Mouse (Mus musculus) kidney, embryonic 14.5 days (tissue): Measurements from ENCODE around the gene Arhgap23. TPM values are rescaled to one million over a fixed set of nuclear protein-coding genes. Genes with fewer than 3 reads are reported as not detected.

ENCODE experiments used
- ATAC-seq: fragments of 200-750 bp; cut with Nextera tagmentation; 2 replicates; pipeline ENCODE4 v1.8.0; 2017; ENCODE audit warnings: moderate number of reproducible peaks, mild to moderate bottlenecking, moderate TSS enrichment, moderate library complexity; ENCODE audit not compliant: low FRiP score, low TSS enrichment
- H3K27ac ChIP-seq: fragments of 300-500 bp; sonication (generic); 2 replicates; pipeline ENCODE4 v1.5.1; 2014; ENCODE audit warnings: low read depth, mild to moderate bottlenecking, low read length, moderate library complexity, mixed read lengths
- H3K27me3 ChIP-seq: fragments of 300-500 bp; sonication (generic); 2 replicates; pipeline ENCODE4 v1.6.1; 2014; ENCODE audit warnings: mild to moderate bottlenecking, low read length; ENCODE audit not compliant: control insufficient read depth, insufficient read depth
- H3K36me3 ChIP-seq: fragments of 300-500 bp; sonication (generic); 2 replicates; pipeline ENCODE4 v1.6.1; 2014; ENCODE audit warnings: low read length, mixed read lengths; ENCODE audit not compliant: control insufficient read depth, insufficient read depth
- H3K4me1 ChIP-seq: fragments of 300-500 bp; sonication (generic); 2 replicates; pipeline ENCODE4 v1.6.1; 2014; ENCODE audit warnings: low read length, mixed read lengths; ENCODE audit not compliant: control insufficient read depth, insufficient read depth
- H3K4me2 ChIP-seq: fragments of 300-500 bp; sonication (generic); replicated peaks from 2 replicates; pipeline ENCODE4 v1.6.1; 2014; ENCODE audit warnings: low read depth, mild to moderate bottlenecking, low read length
- H3K4me3 ChIP-seq: fragments of 300-500 bp; sonication (generic); 2 replicates; pipeline ENCODE4 v1.5.1; 2014; ENCODE audit warnings: mild to moderate bottlenecking, low read length
- H3K9ac ChIP-seq: fragments of 300-500 bp; sonication (generic); 2 replicates; pipeline ENCODE4 v1.6.1; 2014; ENCODE audit warnings: low read depth, mild to moderate bottlenecking, low read length, moderate library complexity
- H3K9me3 ChIP-seq: fragments of 300-500 bp; sonication (generic); 2 replicates; pipeline ENCODE4 v1.6.1; 2016; ENCODE audit warnings: low read length; ENCODE audit not compliant: control insufficient read depth
- WGBS: fragments of 180-500 bp; shearing (Covaris S2); extraction: QIAGEN DNeasy Blood & Tissue Kit; methylation state at CpG from one replicate; pipeline ENCODE4 v1.1.7; 2014; 5-methylcytosine and 5-hydroxymethylcytosine counted together
- polyA plus RNA-seq: library from polyadenylated mRNA; unstranded; fragments of >200 nt; fragmentation: Nextera tagmentation; extraction: Ambion mirVana; gene quantifications from 2 replicates; pipeline ENCODE4 v1.2.1, GENCODE M21; 2014

Gene Arhgap23
- polyA plus RNA-seq, 1 experiment from 2014 or later, result 5.2 TPM

DNA sequence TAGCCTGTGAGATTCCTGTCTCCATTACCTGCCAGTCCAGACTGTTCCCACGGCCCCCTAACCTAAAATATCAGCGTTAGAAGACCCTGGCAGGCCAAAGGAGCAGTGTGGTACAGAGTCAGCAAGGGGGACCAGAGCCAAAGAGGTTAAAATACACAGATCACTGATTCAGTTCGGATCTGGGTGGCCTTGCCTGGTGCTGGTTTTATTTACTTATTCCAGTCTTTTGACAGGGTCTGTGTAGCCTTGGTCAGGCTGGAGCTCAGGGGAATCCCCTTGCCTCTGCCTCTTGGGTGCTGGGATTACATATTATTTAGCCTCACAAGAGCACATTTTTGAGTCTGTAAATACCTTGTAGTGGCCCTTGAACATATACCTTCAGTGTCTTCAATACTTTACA, 9.5 kb downstream of the Arhgap23 start:
- 66% methylated on average over 3 of the region's 3 CpGs for WGBS
- Histone ChIP-seq H3K4me3 (no peak overlapping the region), H3K36me3 (no peaks in the 10 kb centered on the region), H3K27me3 (no peaks in the 10 kb centered on the region), H3K9me3 (no peaks in the 10 kb centered on the region), H3K27ac (no peak overlapping the region), H3K4me2 (no peak overlapping the region), H3K9ac (no peak overlapping the region), H3K4me1 (peaks cover 19% of the 10 kb centered on the region)
- no peak for ATAC-seq

DNA sequence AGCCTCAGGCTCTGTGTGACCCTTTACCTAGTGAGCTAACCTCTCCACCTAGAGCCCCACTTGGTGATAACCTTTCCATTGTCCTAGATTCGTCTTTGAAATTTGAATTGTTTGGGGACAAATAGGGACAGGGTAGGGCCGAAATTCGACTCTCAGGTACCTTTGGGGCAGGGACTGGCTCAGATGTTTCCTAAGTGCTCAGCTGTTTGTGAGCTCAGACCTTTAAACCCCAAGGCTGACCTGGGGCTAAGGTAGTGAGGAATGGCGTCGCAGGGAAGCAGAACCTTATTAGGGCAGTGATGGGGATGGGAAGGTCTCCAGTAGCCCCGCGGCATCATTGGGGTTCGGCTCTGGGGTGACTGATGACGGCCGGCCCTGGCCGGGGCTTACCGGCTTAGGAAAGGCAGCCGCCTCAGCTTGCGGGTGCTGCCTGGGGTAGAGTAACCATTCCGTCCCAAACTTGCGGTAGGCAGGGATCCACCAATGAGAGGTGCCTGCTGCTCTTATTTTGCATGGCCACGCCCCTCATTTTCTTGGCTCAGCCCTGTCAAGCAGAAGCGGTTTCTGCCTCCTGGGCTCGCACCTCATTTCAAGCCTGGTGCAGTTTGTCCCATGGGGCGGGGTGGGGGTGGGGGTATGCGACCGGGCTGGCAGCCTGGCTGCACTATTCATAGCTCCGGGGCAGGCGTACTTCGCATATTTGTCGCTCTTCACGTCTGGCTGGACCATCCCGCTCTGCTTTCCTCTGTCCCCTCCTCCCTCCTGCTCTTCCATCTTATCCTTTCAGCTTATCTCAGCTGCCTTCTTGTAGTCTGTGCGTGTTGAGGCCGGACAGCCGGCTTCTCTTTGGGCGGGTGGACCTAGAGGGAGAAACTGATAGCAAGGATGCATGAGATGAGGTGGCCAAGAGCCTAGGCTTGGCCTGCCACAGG, 12.7 kb downstream of the Arhgap23 start:
- H3K9me3 ChIP-seq, result no peaks in the 10 kb centered on the region
- peaks cover 19% of the 10 kb centered on the region for H3K4me1 ChIP-seq
- peak overlapping the region; percentile 24 for H3K4me3 ChIP-seq
- H3K27ac ChIP-seq, result no peak overlapping the region
- H3K9ac ChIP-seq, result peak overlapping the region; percentile 25
- WGBS, result 2% methylated on average over 32 of the region's 32 CpGs
- peak overlapping the region; percentile 44 for H3K4me2 ChIP-seq
- no peaks in the 10 kb centered on the region; the same call in 1 of the 2 replicates for H3K36me3 ChIP-seq
- no peaks in the 10 kb centered on the region for H3K27me3 ChIP-seq
- peak; percentile 80 for ATAC-seq

DNA sequence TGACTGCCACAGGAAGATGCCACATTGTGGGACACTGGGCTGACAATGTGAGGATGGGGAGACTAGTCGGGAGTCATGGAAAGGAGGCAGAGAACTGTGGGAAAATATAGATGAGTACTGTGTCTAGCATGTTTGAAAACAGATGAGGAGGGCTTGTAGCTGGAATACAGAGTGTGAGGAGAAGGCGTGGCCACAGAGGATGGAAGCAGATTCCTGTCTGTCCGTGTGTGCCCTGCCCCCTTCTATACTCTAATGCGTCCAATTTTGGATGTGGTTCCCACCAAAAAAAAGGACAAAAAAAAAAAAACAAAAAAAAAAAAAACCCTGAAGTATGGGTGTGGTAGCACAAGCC, 13.4 kb downstream of the Arhgap23 start:
- Histone ChIP-seq H3K27ac (no peak overlapping the region), H3K9ac (peak overlapping the region; percentile 25), H3K27me3 (no peaks in the 10 kb centered on the region), H3K4me1 (peaks cover 19% of the 10 kb centered on the region), H3K36me3 (no peaks in the 10 kb centered on the region; the same call in 1 of the 2 replicates), H3K9me3 (no peaks in the 10 kb centered on the region), H3K4me3 (peak overlapping the region; percentile 24), H3K4me2 (peak overlapping the region; percentile 44)
- 54% methylated on average over 4 of the region's 4 CpGs for WGBS
- ATAC-seq, result no peak

DNA sequence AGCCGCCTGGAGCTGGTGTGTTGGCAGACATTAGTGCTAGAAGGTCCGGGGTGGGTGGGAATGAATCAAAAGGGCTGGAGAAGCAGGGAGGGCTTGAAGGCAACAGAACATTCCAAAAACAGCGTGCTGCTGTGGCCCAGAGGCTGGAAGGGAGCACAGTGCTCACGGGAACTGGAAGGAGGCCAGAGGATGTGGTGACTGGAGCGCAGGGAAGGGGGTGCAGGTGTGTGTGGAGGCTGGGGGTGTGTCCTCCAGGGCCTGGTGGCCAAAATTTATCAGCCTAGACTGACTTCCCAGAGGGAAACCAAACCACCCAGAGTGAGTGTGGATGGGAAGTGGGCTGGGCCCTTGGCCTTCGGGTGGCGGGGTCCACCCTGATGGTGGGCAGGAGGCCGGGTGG, 14.3 kb downstream of the Arhgap23 start:
- H3K27me3 ChIP-seq, result no peaks in the 10 kb centered on the region
- no peaks in the 10 kb centered on the region for H3K9me3 ChIP-seq
- H3K4me1 ChIP-seq, result peaks cover 15% of the 10 kb centered on the region
- no peak overlapping the region for H3K4me2 ChIP-seq
- H3K36me3 ChIP-seq, result no peaks in the 10 kb centered on the region; the same call in 1 of the 2 replicates
- H3K27ac ChIP-seq, result no peak overlapping the region
- no peak for ATAC-seq
- WGBS, result 78% methylated on average over 8 of the region's 8 CpGs
- H3K4me3 ChIP-seq, result no peak overlapping the region
- no peak overlapping the region for H3K9ac ChIP-seq

DNA sequence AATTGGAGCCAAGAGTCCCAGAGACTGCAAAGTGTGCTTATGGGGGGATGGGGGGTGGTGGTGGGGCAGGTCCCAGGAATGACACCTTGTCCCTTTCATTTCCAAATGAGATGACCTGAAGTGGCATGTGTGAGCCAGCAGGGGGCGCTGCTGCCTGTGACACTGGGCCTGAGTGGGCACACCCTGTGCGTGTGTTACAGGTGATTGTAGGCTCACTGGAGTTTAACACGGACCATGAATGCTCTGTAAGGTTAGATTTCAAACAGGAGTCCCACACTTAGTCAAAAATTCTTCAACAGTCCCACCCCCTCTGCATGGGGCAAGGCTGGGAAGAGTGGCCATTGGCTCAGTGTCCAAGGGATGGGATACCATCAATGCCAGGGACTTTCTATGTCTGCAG, 16.7 kb downstream of the Arhgap23 start:
- Histone ChIP-seq H3K36me3 (no peaks in the 10 kb centered on the region; the same call in 1 of the 2 replicates), H3K4me3 (no peak overlapping the region), H3K27me3 (no peaks in the 10 kb centered on the region), H3K9ac (no peak overlapping the region), H3K27ac (no peak overlapping the region), H3K4me1 (peaks cover 38% of the 10 kb centered on the region), H3K4me2 (no peak overlapping the region), H3K9me3 (no peaks in the 10 kb centered on the region)
- ATAC-seq, result no peak
- WGBS, result 11% methylated on average over 3 of the region's 3 CpGs

DNA sequence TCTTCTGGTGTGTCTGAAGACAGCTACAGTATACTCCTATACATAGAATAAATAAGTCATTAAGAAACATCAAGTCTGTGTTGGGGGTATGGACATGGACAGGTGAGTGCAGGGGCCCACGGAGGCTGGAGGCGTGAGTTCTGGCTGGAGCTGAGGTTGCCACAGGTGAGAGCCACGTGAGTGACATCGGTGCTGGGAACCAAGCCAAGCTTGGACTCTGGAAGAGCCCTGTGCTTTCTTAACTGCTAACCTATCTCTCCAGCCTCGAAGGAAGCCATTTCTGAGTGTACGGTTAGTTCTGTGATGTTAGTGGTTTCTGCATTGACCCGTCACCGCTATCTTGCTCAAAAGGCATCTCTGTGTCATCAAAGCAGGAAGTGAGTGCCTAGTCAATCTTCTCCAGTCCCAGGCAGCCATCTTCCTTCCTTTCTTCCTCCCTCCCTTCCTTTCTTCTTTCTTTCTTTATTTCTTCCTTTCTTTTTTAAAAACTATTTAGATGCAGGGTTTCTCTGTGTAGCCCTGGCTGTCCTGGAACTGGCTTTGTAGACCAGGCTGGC, 17.7 kb downstream of the Arhgap23 start:
- H3K36me3 ChIP-seq, result no peaks in the 10 kb centered on the region; the same call in 1 of the 2 replicates
- H3K9me3 ChIP-seq, result no peaks in the 10 kb centered on the region
- H3K27me3 ChIP-seq, result no peaks in the 10 kb centered on the region
- peaks cover 41% of the 10 kb centered on the region for H3K4me1 ChIP-seq
- H3K27ac ChIP-seq, result no peak overlapping the region
- 84% methylated on average over 8 of the region's 8 CpGs for WGBS
- no peak overlapping the region for H3K9ac ChIP-seq
- no peak overlapping the region for H3K4me3 ChIP-seq
- H3K4me2 ChIP-seq, result no peak overlapping the region
- ATAC-seq, result no peak

DNA sequence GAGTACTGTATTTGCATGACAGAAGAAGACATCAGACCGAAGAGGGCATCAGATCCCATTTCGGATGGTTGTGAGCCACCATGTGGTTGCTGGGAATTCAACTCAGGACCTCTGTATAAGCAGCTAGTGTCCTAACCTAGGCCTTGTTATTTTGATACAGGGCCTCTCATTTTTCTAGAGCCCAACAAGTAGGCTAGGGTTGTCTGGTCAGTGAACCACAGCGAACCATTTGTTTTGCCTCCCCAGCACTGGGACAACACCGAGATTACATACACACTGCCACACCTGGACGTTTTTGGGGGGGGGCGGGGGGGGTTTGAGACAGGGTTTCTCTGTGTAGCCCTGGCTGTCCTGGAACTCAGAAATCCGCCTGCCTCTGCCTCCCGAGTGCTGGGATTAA, 18.8 kb downstream of the Arhgap23 start:
- 79% methylated on average over 8 of the region's 8 CpGs for WGBS
- peaks cover 44% of the 10 kb centered on the region for H3K4me1 ChIP-seq
- no peak overlapping the region for H3K27ac ChIP-seq

DNA sequence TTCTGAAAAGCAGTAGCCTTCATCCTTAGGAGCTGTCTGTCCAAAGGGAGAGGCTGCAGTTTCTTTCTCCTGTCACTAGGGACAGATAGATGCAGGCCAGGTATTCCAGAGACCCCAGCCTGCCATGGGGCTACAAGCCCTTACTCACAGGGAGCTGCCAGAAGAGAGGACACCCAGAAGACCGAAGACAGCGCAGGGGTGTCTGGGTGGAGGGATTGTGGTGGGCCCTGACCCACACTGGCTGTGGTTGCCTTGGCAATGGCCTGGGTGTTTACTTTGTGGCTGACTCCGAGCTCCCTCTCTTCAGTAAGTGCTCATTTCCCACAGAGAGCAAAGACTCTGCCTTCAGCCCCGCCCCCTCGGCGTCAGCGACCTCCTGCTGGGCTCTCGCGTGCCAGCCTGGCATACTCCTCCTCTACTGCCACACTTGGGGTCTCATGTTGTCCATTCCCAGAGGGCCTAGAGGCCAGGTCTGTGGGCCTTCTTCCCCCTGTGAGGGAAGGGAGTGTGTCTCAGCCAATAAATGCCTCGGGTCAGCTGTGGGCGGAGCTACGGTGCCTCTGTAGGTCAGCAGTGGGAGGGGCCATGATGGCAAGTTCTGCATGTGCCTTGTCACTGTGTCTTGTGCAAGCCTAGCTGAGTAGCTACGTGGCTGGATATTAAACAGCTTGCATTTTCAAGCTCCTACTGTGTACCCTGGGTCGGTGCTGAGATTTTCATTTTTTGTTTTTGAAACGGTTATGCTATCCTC, 19.5 kb downstream of the Arhgap23 start:
- H3K9ac ChIP-seq, result 0 out of 2 replicates have a peak overlapping the region, but pooled peaks have one; percentile 12
- no peaks in the 10 kb centered on the region; the same call in 1 of the 2 replicates for H3K27me3 ChIP-seq
- 4% methylated on average over 15 of the region's 15 CpGs for WGBS
- peak overlapping the region; percentile 54 for H3K4me2 ChIP-seq
- no peaks in the 10 kb centered on the region; the same call in 1 of the 2 replicates for H3K36me3 ChIP-seq
- peak; percentile 71 for ATAC-seq
- peak overlapping the region; percentile 40 for H3K4me3 ChIP-seq
- no peaks in the 10 kb centered on the region for H3K9me3 ChIP-seq
- peak overlapping the region; percentile 91 for H3K27ac ChIP-seq
- peaks cover 50% of the 10 kb centered on the region for H3K4me1 ChIP-seq

More for the DNA sequence above, 18.8 kb downstream of the Arhgap23 start:
- no peaks in the 10 kb centered on the region; the same call in 1 of the 2 replicates for H3K36me3 ChIP-seq
- no peak overlapping the region for H3K9ac ChIP-seq
- H3K4me3 ChIP-seq, result no peak overlapping the region
- H3K9me3 ChIP-seq, result no peaks in the 10 kb centered on the region
- no peaks in the 10 kb centered on the region for H3K27me3 ChIP-seq
- no peak overlapping the region for H3K4me2 ChIP-seq
- ATAC-seq, result no peak
